Mouse (Mus musculus) G1E (cell line): ENCODE results near the gene Btnl4. TPM values are rescaled to one million over a fixed set of nuclear protein-coding genes. Genes with fewer than 3 reads are reported as not detected.

Experiments
- ATAC-seq: 2 replicates; pipeline ENCODE4 v1.8.0; 2016; ENCODE audit warnings: mild to moderate bottlenecking; ENCODE audit not compliant: insufficient number of reproducible peaks, poor library complexity, low FRiP score, severe bottlenecking; ENCODE audit errors: extremely low read depth
- DNase-seq: peaks from one replicate; pipeline ENCODE4 v3.0.0; 2012; ENCODE audit warnings: low spot score
- H3K27me3 ChIP-seq: 2 replicates; pipeline ENCODE4 v1.6.1; 2012; ENCODE audit warnings: mild to moderate bottlenecking, low read length, inconsistent platforms; ENCODE audit not compliant: insufficient read depth
- H3K36me3 ChIP-seq: replicated peaks from 2 replicates; pipeline ENCODE3; 2012; ENCODE audit warnings: mild to moderate bottlenecking, inconsistent platforms
- H3K4me1 ChIP-seq: 2 replicates; pipeline ENCODE4 v1.6.1; 2012; ENCODE audit warnings: low read depth, low read length, inconsistent platforms, mixed read lengths; ENCODE audit not compliant: insufficient read depth
- H3K4me3 ChIP-seq: 2 replicates; pipeline ENCODE4 v1.5.1; 2012; ENCODE audit warnings: low read depth, mild to moderate bottlenecking, inconsistent platforms, low read length, moderate library complexity, mixed read lengths
- H3K9me3 ChIP-seq: replicated peaks from 2 replicates; pipeline ENCODE4 v1.6.1; 2012; ENCODE audit warnings: inconsistent platforms
- CTCF ChIP-seq: IDR thresholded peaks from 2 replicates; pipeline ENCODE4 v1.5.1; 2012; ENCODE audit warnings: low read depth, low read length, inconsistent platforms, mixed read lengths
- GATA1 ChIP-seq: IDR thresholded peaks from 2 replicates; pipeline ENCODE4 v1.6.1; 2012; ENCODE audit warnings: borderline replicate concordance, low read length, inconsistent platforms, mixed read lengths
- GATA2 ChIP-seq: IDR thresholded peaks from 2 replicates; pipeline ENCODE4 v1.6.1; 2012; ENCODE audit warnings: low read depth, low read length, inconsistent platforms, borderline replicate concordance
- POLR2AphosphoS5 ChIP-seq: IDR thresholded peaks from 2 replicates; pipeline ENCODE4 v1.6.1; 2012; ENCODE audit warnings: low read depth, low read length, inconsistent platforms; ENCODE audit not compliant: insufficient replicate concordance
- TAL1 ChIP-seq: conservative IDR thresholded peaks from 2 replicates; pipeline ENCODE4 v1.6.1; 2012; ENCODE audit warnings: low read depth, low read length, inconsistent platforms, mixed read lengths
- polyA plus RNA-seq: library from polyadenylated mRNA; stranded (reverse); fragments of >175 nt; gene quantifications from 2 replicates; pipeline ENCODE4 v1.2.3, GENCODE M21; 2012
- total RNA-seq, 2 experiments: library from RNA; stranded (forward) in 1 of 2; stranded (reverse) in 1 of 2; fragments of 200-1000 nt in 1 of 2; fragments of >200 nt in 1 of 2; fragmentation: Nextera tagmentation in 1 of 2; gene quantifications; 2 replicates each; pipeline ENCODE4 v1.2.3; 2014 to 2017

Btnl4 gene
- total and polyA plus RNA-seq, 3 experiments = 0.22 TPM; not detected in 2

- DNase-seq (no peak), ATAC-seq (no peak)
- TF ChIP-seq GATA2 (no peak), TAL1 (no peak), CTCF (no peak), POLR2AphosphoS5 (no peak), GATA1 (no peak)
- Histone ChIP-seq H3K36me3 (no peaks in the 10 kb centered on the region), H3K27me3 (0 out of 2 replicates have a peak, but pooled peaks cover 2% of the 10 kb centered on the region), H3K9me3 (0 out of 2 replicates have a peak, but pooled peaks cover 3% of the 10 kb centered on the region), H3K4me1 (no peaks in the 10 kb centered on the region), H3K4me3 (no peak overlapping the region)
These were observed 38.5 kb downstream of the Btnl4 start for GRCm38 (mm10) chr17:34438588-34438987.

- 0 out of 2 replicates have a peak, but pooled peaks cover 2% of the 10 kb centered on the region for H3K27me3 ChIP-seq
- DNase-seq = no peak
- no peak overlapping the region for H3K4me3 ChIP-seq
- TF ChIP-seq CTCF = no peak
- no peak for TF ChIP-seq POLR2AphosphoS5
- TF ChIP-seq TAL1 = no peak
- TF ChIP-seq GATA2 = no peak
- no peak for TF ChIP-seq GATA1
- H3K4me1 ChIP-seq = no peaks in the 10 kb centered on the region
- H3K9me3 ChIP-seq = 0 out of 2 replicates have a peak, but pooled peaks cover 3% of the 10 kb centered on the region
- no peak for ATAC-seq
- H3K36me3 ChIP-seq = no peaks in the 10 kb centered on the region
These were observed 39.5 kb downstream of the Btnl4 start for GRCm38 (mm10) chr17:34437606-34438005.

GRCm38 (mm10) chr17:34437120-34437519, 40.0 kb downstream of the Btnl4 start:
- H3K4me3 ChIP-seq = no peak overlapping the region
- DNase-seq = no peak
- H3K9me3 ChIP-seq = 0 out of 2 replicates have a peak, but pooled peaks cover 3% of the 10 kb centered on the region
- 0 out of 2 replicates have a peak, but pooled peaks cover 2% of the 10 kb centered on the region for H3K27me3 ChIP-seq
- no peaks in the 10 kb centered on the region for H3K36me3 ChIP-seq
- ATAC-seq = no peak
- TF ChIP-seq CTCF (no peak), GATA1 (no peak), POLR2AphosphoS5 (no peak), GATA2 (no peak), TAL1 (no peak)
- H3K4me1 ChIP-seq = no peaks in the 10 kb centered on the region

- H3K27me3 ChIP-seq = peaks cover 2% of the 10 kb centered on the region; the same call in 1 of the 2 replicates
- no peaks in the 10 kb centered on the region for H3K9me3 ChIP-seq
- no peak for ATAC-seq
- H3K4me1 ChIP-seq = no peaks in the 10 kb centered on the region
- no peak for DNase-seq
- TF ChIP-seq POLR2AphosphoS5 = no peak
- no peak for TF ChIP-seq GATA2
- TF ChIP-seq GATA1 = no peak
- TF ChIP-seq CTCF = no peak
- TF ChIP-seq TAL1 = no peak
- H3K4me3 ChIP-seq = no peak overlapping the region
- no peaks in the 10 kb centered on the region for H3K36me3 ChIP-seq
These were observed 49.5 kb downstream of the Btnl4 start for GRCm38 (mm10) chr17:34427597-34427996.

- H3K36me3 ChIP-seq = no peaks in the 10 kb centered on the region
- no peaks in the 10 kb centered on the region; the same call in 1 of the 2 replicates for H3K27me3 ChIP-seq
- no peak overlapping the region for H3K4me3 ChIP-seq
- ATAC-seq (no peak), DNase-seq (no peak)
- H3K9me3 ChIP-seq = no peaks in the 10 kb centered on the region
- TF ChIP-seq GATA1 = no peak
- no peak for TF ChIP-seq TAL1
- TF ChIP-seq POLR2AphosphoS5 = no peak
- TF ChIP-seq CTCF = no peak
- no peak for TF ChIP-seq GATA2
- no peaks in the 10 kb centered on the region for H3K4me1 ChIP-seq
These were observed 57.1 kb downstream of the Btnl4 start for GRCm38 (mm10) chr17:34420014-34420413.

Other genes with a start within 250 kb of the Btnl4 start
Only the 20 nearest of the 21 such genes appear.
- not detected in 2 replicates for gene H2-Ab1, start 219.6 kb downstream of the Btnl4 start, total RNA-seq (2014; fragmentation: Nextera tagmentation)
- 0.27 and 0.29 TPM in 2 replicates for gene H2-Ab1, start 219.6 kb downstream of the Btnl4 start, total RNA-seq (2017)
- gene H2-Ab1, start 219.6 kb downstream of the Btnl4 start, polyA plus RNA-seq = 0.07 and 0.11 TPM in 2 replicates
- gene H2-Aa, start 189.5 kb downstream of the Btnl4 start, total RNA-seq (2014; fragmentation: Nextera tagmentation) = not detected in 2 replicates
- gene H2-Aa, start 189.5 kb downstream of the Btnl4 start, total RNA-seq (2017) = 0.06 TPM in 1 of 2 replicates, not detected in the other
- not detected in 2 replicates for gene H2-Aa, start 189.5 kb downstream of the Btnl4 start, polyA plus RNA-seq
- not detected in 2 replicates for gene H2-Eb1, start 171.5 kb downstream of the Btnl4 start, total RNA-seq (2014; fragmentation: Nextera tagmentation)
- gene H2-Eb1, start 171.5 kb downstream of the Btnl4 start, total RNA-seq (2017) = 0.12 TPM in 1 of 2 replicates, not detected in the other
- gene H2-Eb1, start 171.5 kb downstream of the Btnl4 start, polyA plus RNA-seq = not detected in 2 replicates
- gene H2-Eb2, start 151.7 kb downstream of the Btnl4 start, total RNA-seq (2014; fragmentation: Nextera tagmentation) = not detected in 2 replicates
- 0.05 and 0.06 TPM in 2 replicates for gene H2-Eb2, start 151.7 kb downstream of the Btnl4 start, total RNA-seq (2017)
- not detected in 2 replicates for gene H2-Eb2, start 151.7 kb downstream of the Btnl4 start, polyA plus RNA-seq
- gene Btnl2, start 122.5 kb downstream of the Btnl4 start, total RNA-seq (2014; fragmentation: Nextera tagmentation) = not detected in 2 replicates
- gene Btnl2, start 122.5 kb downstream of the Btnl4 start, total RNA-seq (2017) = 0.05 TPM in 1 of 2 replicates, not detected in the other
- gene Btnl2, start 122.5 kb downstream of the Btnl4 start, polyA plus RNA-seq = not detected in 2 replicates
- not detected in 2 replicates for gene Btnl1, start 100.2 kb downstream of the Btnl4 start, total RNA-seq (2014; fragmentation: Nextera tagmentation)
- 0.22 TPM in 1 of 2 replicates, not detected in the other for gene Btnl1, start 100.2 kb downstream of the Btnl4 start, total RNA-seq (2017)
- gene Btnl1, start 100.2 kb downstream of the Btnl4 start, polyA plus RNA-seq = not detected in 2 replicates
- gene BC051142, start 78.5 kb downstream of the Btnl4 start, total RNA-seq (2014; fragmentation: Nextera tagmentation) = not detected in 2 replicates
- gene BC051142, start 78.5 kb downstream of the Btnl4 start, total RNA-seq (2017) = 0.05 and 0.17 TPM in 2 replicates
- not detected in 2 replicates for gene BC051142, start 78.5 kb downstream of the Btnl4 start, polyA plus RNA-seq
- gene Btnl6, start 40.0 kb upstream of the Btnl4 start, total RNA-seq (2014; fragmentation: Nextera tagmentation) = not detected in 2 replicates
- 0.11 TPM in 1 of 2 replicates, not detected in the other for gene Btnl6, start 40.0 kb upstream of the Btnl4 start, total RNA-seq (2017)
- gene Btnl6, start 40.0 kb upstream of the Btnl4 start, polyA plus RNA-seq = not detected in 2 replicates
- 0.19 and 0.60 TPM in 2 replicates for gene Notch4, start 87.0 kb upstream of the Btnl4 start, total RNA-seq (2014; fragmentation: Nextera tagmentation)
- gene Notch4, start 87.0 kb upstream of the Btnl4 start, total RNA-seq (2017) = 0.52 and 0.60 TPM in 2 replicates
- 0.34 and 0.88 TPM in 2 replicates for gene Notch4, start 87.0 kb upstream of the Btnl4 start, polyA plus RNA-seq
- 86.3 and 99.5 TPM in 2 replicates for gene Gpsm3, start 112.5 kb upstream of the Btnl4 start, total RNA-seq (2014; fragmentation: Nextera tagmentation)
- gene Gpsm3, start 112.5 kb upstream of the Btnl4 start, total RNA-seq (2017) = 33.7 and 43.2 TPM in 2 replicates
- 399 and 473 TPM in 2 replicates for gene Gpsm3, start 112.5 kb upstream of the Btnl4 start, polyA plus RNA-seq
- gene Pbx2, start 113.9 kb upstream of the Btnl4 start, total RNA-seq (2014; fragmentation: Nextera tagmentation) = 35.8 and 44.2 TPM in 2 replicates
- gene Pbx2, start 113.9 kb upstream of the Btnl4 start, total RNA-seq (2017) = 25.1 and 39.6 TPM in 2 replicates
- 137 and 138 TPM in 2 replicates for gene Pbx2, start 113.9 kb upstream of the Btnl4 start, polyA plus RNA-seq
- 1.9 and 2.2 TPM in 2 replicates for gene Ager, start 120.5 kb upstream of the Btnl4 start, total RNA-seq (2014; fragmentation: Nextera tagmentation)
- gene Ager, start 120.5 kb upstream of the Btnl4 start, total RNA-seq (2017) = 2.1 TPM in 2 replicates
- 5.7 and 6.5 TPM in 2 replicates for gene Ager, start 120.5 kb upstream of the Btnl4 start, polyA plus RNA-seq
- gene Rnf5, start 126.4 kb upstream of the Btnl4 start, total RNA-seq (2014; fragmentation: Nextera tagmentation) = 92.0 and 103 TPM in 2 replicates
- gene Rnf5, start 126.4 kb upstream of the Btnl4 start, total RNA-seq (2017) = 17.4 and 17.7 TPM in 2 replicates
- 63.3 and 70.8 TPM in 2 replicates for gene Rnf5, start 126.4 kb upstream of the Btnl4 start, polyA plus RNA-seq
- gene Agpat1, start 126.9 kb upstream of the Btnl4 start, total RNA-seq (2014; fragmentation: Nextera tagmentation) = 96.3 and 96.4 TPM in 2 replicates
- gene Agpat1, start 126.9 kb upstream of the Btnl4 start, total RNA-seq (2017) = 24.7 and 25.8 TPM in 2 replicates
- 163 and 165 TPM in 2 replicates for gene Agpat1, start 126.9 kb upstream of the Btnl4 start, polyA plus RNA-seq
- 1.5 TPM in 1 of 2 replicates, not detected in the other for gene Egfl8, start 138.7 kb upstream of the Btnl4 start, total RNA-seq (2014; fragmentation: Nextera tagmentation)
- 0.29 and 0.93 TPM in 2 replicates for gene Egfl8, start 138.7 kb upstream of the Btnl4 start, total RNA-seq (2017)
- 0.80 and 1.1 TPM in 2 replicates for gene Egfl8, start 138.7 kb upstream of the Btnl4 start, polyA plus RNA-seq
- gene Ppt2, start 151.2 kb upstream of the Btnl4 start, total RNA-seq (2014; fragmentation: Nextera tagmentation) = 17.1 and 25.6 TPM in 2 replicates
- gene Ppt2, start 151.2 kb upstream of the Btnl4 start, total RNA-seq (2017) = 5.5 and 5.8 TPM in 2 replicates
- 30.8 and 35.1 TPM in 2 replicates for gene Ppt2, start 151.2 kb upstream of the Btnl4 start, polyA plus RNA-seq
- not detected in 2 replicates for gene Prrt1, start 152.2 kb upstream of the Btnl4 start, total RNA-seq (2014; fragmentation: Nextera tagmentation)
- not detected in 2 replicates for gene Prrt1, start 152.2 kb upstream of the Btnl4 start, total RNA-seq (2017)
- gene Prrt1, start 152.2 kb upstream of the Btnl4 start, polyA plus RNA-seq = not detected in 2 replicates
- 1.6 and 4.7 TPM in 2 replicates for gene Fkbpl, start 167.4 kb upstream of the Btnl4 start, total RNA-seq (2014; fragmentation: Nextera tagmentation)
- 11.9 and 22.1 TPM in 2 replicates for gene Fkbpl, start 167.4 kb upstream of the Btnl4 start, total RNA-seq (2017)
- 6.5 and 7.8 TPM in 2 replicates for gene Fkbpl, start 167.4 kb upstream of the Btnl4 start, polyA plus RNA-seq
- gene Atf6b, start 169.8 kb upstream of the Btnl4 start, total RNA-seq (2014; fragmentation: Nextera tagmentation) = 20.5 and 23.0 TPM in 2 replicates
- gene Atf6b, start 169.8 kb upstream of the Btnl4 start, total RNA-seq (2017) = 7.8 and 9.2 TPM in 2 replicates
- gene Atf6b, start 169.8 kb upstream of the Btnl4 start, polyA plus RNA-seq = 89.0 and 103 TPM in 2 replicates
- gene Tnxb, start 193.2 kb upstream of the Btnl4 start, total RNA-seq (2014; fragmentation: Nextera tagmentation) = 0.08 TPM in 1 of 2 replicates, not detected in the other
- under 0.01 and 0.06 TPM in 2 replicates for gene Tnxb, start 193.2 kb upstream of the Btnl4 start, total RNA-seq (2017)
- not detected in 2 replicates for gene Tnxb, start 193.2 kb upstream of the Btnl4 start, polyA plus RNA-seq